Mouse (Mus musculus): Measurements from ENCODE around the gene Enpp3.

GRCm38 (mm10) chr10:24828136-24828535, 14.5 kb downstream of the Enpp3 start:
- TF ChIP-seq CTCF (IDR thresholded peaks at IDR 0.05; ENCODE audit: low read depth, low read length): no peak
- TF ChIP-seq POLR2A (IDR thresholded peaks at IDR 0.05; ENCODE audit: insufficient read depth, low read length): no peak
- no peak for TF ChIP-seq EP300 (IDR thresholded peaks at IDR 0.05; ENCODE audit: insufficient read depth, low read depth, low read length)

Measured in ES-Bruce4 (cell line).